Mouse (Mus musculus) cerebellum, adult 11-12 months (tissue): ENCODE data around the gene Cebpb.
A peak's percentile ranks its signal among the peaks of the same experiment; 100 is the strongest.

Experiments used
- DNase-seq: peaks from one replicate; pipeline ENCODE4 v3.0.0; 2022

Cebpb gene

GRCm38 (mm10) chr2:167694244-167694643 lies 5.5 kb downstream of the Cebpb start:
- DNase-seq = no peak

GRCm38 (mm10) chr2:167694963-167695362 lies 6.2 kb downstream of the Cebpb start:
- DNase-seq = no peak

GRCm38 (mm10) chr2:167695491-167695890 lies 6.8 kb downstream of the Cebpb start:
- DNase-seq = no peak

GRCm38 (mm10) chr2:167696143-167696542 lies 7.4 kb downstream of the Cebpb start:
- no peak for DNase-seq

GRCm38 (mm10) chr2:167697902-167698301 lies 9.2 kb downstream of the Cebpb start:
- DNase-seq = no peak

- no peak for DNase-seq
Measured at GRCm38 (mm10) chr2:167700018-167700417, 11.3 kb downstream of the Cebpb start.

GRCm38 (mm10) chr2:167701472-167701871 lies 12.8 kb downstream of the Cebpb start:
- DNase-seq = no peak

GRCm38 (mm10) chr2:167702126-167702525 lies 13.4 kb downstream of the Cebpb start:
- no peak for DNase-seq

GRCm38 (mm10) chr2:167704409-167704808 lies 15.7 kb downstream of the Cebpb start:
- no peak for DNase-seq

- DNase-seq = no peak
Measured at GRCm38 (mm10) chr2:167706183-167706939, 17.6 kb downstream of the Cebpb start.

GRCm38 (mm10) chr2:167708373-167708772 lies 19.7 kb downstream of the Cebpb start:
- DNase-seq = no peak

- no peak for DNase-seq
Measured at GRCm38 (mm10) chr2:167709969-167710368, 21.3 kb downstream of the Cebpb start.

GRCm38 (mm10) chr2:167710574-167710973 lies 21.9 kb downstream of the Cebpb start:
- no peak for DNase-seq

GRCm38 (mm10) chr2:167712872-167713821 lies 24.4 kb downstream of the Cebpb start:
- DNase-seq = no peak

GRCm38 (mm10) chr2:167714298-167714697 lies 25.6 kb downstream of the Cebpb start:
- no peak for DNase-seq

GRCm38 (mm10) chr2:167715008-167715407 lies 26.3 kb downstream of the Cebpb start:
- DNase-seq = no peak

GRCm38 (mm10) chr2:167717208-167717607 lies 28.5 kb downstream of the Cebpb start:
- DNase-seq = no peak

- no peak for DNase-seq
Measured at GRCm38 (mm10) chr2:167719520-167719919, 30.8 kb downstream of the Cebpb start.

- DNase-seq = no peak
Measured at GRCm38 (mm10) chr2:167721159-167721882, 32.6 kb downstream of the Cebpb start.

GRCm38 (mm10) chr2:167722538-167722937 lies 33.8 kb downstream of the Cebpb start:
- no peak for DNase-seq

- DNase-seq = no peak
Measured at GRCm38 (mm10) chr2:167723589-167724206, 35.0 kb downstream of the Cebpb start.

- no peak for DNase-seq
Measured at GRCm38 (mm10) chr2:167725879-167726278, 37.2 kb downstream of the Cebpb start.

- DNase-seq = peak; percentile 9
Measured at GRCm38 (mm10) chr2:167727161-167727560, 38.4 kb downstream of the Cebpb start.
